Mouse (Mus musculus): ENCODE data around the gene Mucl3. TPM values are rescaled to one million over a fixed set of nuclear protein-coding genes. Genes with fewer than 3 reads are reported as not detected.

Gene Mucl3
- not detected in 2 replicates for polyA plus RNA-seq (2012; ENCODE audit: insufficient read depth, insufficient read length, missing spikeins)

DNA sequence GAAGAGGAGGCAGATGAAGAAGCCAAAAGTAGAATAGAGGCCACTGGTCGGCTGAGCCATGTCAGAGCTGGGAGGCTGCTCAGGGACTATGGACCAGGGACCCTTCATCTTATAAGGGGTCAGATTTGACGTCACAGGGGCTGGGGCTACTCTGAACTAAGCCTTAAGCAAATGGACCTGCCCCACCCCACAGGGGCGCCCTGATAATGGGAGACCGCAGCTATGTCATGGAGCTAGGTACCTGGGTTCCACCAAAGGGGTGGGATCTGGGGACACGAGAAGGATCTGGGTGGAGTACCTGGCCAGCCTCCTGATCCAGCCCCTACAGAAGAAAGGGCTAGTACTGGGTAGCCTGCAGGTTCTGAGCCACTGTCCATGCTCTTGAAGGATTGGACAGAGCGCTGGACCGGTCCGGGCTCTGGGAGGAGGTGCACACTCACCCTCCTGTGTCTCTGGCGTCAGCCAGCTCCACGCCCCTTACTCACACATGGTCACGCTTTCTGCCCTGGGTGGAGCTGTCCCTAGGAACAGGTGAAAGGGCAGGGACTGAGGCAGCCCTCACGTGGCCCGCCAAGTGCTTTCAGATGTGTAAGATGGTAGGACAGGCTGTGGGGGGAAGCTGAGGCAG lies at the start of gene Mucl3:
Gene Mucl3, minus strand, starts transcription at position 87 of the 628 bp plus-strand sequence.
- Histone ChIP-seq H3K27ac (ENCODE audit: insufficient read depth, low read depth, low read length) (no peak within 1 kb of the TSS), H3K4me1 (ENCODE audit: control insufficient read depth, insufficient read depth, low read length) (no peaks in the 10 kb centered on the region), H3K4me3 (ENCODE audit: insufficient read depth, low read length) (no peak within 1 kb of the TSS)
- TF ChIP-seq POLR2A (IDR thresholded peaks at IDR 0.05; ENCODE audit: borderline replicate concordance, low read depth, low read length) (no peak), CTCF (IDR thresholded peaks at IDR 0.05; ENCODE audit: low read depth, low read length) (no peak)

DNA sequence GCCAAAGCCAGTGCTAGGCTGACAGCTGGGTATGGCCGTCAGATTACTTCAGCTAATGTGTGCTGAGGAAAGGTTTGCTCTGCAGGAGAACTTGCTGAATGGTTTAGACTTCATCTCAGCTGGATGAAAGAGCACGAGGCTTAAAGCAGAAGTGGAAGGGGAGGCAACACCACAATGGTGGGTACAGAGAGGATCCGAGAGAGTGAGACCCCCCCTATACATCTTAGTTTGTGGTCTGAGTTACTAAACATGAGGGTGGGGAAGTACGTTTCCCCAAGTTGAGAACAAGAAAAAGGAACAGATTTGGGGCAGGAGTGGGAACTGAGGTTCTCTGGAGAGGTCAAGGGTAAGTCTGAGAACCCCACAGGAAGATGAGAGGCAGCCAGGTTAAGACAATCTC lies 48.9 kb upstream of the Mucl3 start:
- no peak overlapping the region for H3K4me3 ChIP-seq (ENCODE audit: insufficient read depth, low read length)
- no peak for TF ChIP-seq CTCF (IDR thresholded peaks at IDR 0.05; ENCODE audit: low read depth, low read length)
- TF ChIP-seq POLR2A (IDR thresholded peaks at IDR 0.05; ENCODE audit: borderline replicate concordance, low read depth, low read length): no peak
- H3K27ac ChIP-seq (ENCODE audit: insufficient read depth, low read depth, low read length): no peak overlapping the region
- no peaks in the 10 kb centered on the region for H3K4me1 ChIP-seq (ENCODE audit: control insufficient read depth, insufficient read depth, low read length)

DNA sequence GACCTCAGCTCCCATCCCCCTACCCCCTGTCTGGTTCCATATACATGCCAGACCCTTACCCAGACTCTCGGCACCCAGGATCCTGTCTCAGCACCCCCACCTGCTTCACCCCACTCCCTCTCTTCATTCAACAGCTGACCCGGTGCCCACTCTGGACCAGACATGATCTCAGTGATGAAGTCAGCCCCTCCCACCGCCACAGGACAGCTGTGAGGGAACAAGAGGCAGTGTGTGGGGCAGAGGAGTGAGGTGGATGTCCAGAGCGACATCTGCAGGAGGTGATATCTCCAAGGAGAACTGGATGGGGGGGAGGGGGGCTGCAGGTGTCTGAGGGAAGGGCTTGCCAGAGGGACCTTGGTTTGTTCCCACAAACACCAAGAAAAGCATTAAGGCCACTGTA lies 48.3 kb upstream of the Mucl3 start:
- Histone ChIP-seq H3K4me1 (ENCODE audit: control insufficient read depth, insufficient read depth, low read length) (no peaks in the 10 kb centered on the region), H3K27ac (ENCODE audit: insufficient read depth, low read depth, low read length) (no peak overlapping the region), H3K4me3 (ENCODE audit: insufficient read depth, low read length) (no peak overlapping the region)
- TF ChIP-seq POLR2A (IDR thresholded peaks at IDR 0.05; ENCODE audit: borderline replicate concordance, low read depth, low read length) (no peak), CTCF (IDR thresholded peaks at IDR 0.05; ENCODE audit: low read depth, low read length) (no peak)

DNA sequence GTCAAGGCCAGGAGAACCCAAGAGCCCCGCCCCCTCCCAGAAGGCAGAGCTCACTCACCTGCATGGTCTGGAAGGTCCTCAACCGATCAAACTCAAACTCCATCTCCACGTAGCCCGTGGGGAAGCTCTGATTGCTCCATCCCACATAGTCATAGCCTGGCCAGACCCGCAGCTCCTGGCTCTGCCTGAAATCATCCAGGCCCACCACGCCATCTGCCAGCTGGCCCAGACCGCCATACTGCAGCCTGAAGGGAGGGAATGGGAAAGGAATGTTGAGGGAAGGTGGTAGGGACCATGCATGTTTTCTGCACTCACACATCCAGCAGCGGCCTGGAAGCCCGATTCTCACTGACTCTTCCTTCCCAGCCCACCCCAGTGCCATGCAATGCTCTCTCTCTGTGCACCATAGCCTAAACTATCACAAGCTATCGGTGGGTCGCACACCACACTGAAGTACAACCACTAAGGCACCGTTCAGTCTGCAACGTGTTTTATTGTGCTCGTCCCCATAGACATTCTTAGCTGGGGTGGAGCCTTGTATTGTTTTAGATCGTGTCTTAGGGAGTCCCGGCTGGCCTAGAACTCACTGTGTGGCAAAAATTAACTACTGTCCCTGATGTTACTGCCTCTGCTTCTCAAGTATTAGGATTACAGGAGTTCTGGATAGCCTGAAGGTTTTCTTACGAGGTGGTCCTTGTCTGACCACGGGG lies 46.6 kb upstream of the Mucl3 start:
- no peaks in the 10 kb centered on the region for H3K4me1 ChIP-seq (ENCODE audit: control insufficient read depth, insufficient read depth, low read length)
- H3K27ac ChIP-seq (ENCODE audit: insufficient read depth, low read depth, low read length): no peak overlapping the region
- H3K4me3 ChIP-seq (ENCODE audit: insufficient read depth, low read length): no peak overlapping the region
- no peak for TF ChIP-seq POLR2A (IDR thresholded peaks at IDR 0.05; ENCODE audit: borderline replicate concordance, low read depth, low read length)
- TF ChIP-seq CTCF (IDR thresholded peaks at IDR 0.05; ENCODE audit: low read depth, low read length): no peak

DNA sequence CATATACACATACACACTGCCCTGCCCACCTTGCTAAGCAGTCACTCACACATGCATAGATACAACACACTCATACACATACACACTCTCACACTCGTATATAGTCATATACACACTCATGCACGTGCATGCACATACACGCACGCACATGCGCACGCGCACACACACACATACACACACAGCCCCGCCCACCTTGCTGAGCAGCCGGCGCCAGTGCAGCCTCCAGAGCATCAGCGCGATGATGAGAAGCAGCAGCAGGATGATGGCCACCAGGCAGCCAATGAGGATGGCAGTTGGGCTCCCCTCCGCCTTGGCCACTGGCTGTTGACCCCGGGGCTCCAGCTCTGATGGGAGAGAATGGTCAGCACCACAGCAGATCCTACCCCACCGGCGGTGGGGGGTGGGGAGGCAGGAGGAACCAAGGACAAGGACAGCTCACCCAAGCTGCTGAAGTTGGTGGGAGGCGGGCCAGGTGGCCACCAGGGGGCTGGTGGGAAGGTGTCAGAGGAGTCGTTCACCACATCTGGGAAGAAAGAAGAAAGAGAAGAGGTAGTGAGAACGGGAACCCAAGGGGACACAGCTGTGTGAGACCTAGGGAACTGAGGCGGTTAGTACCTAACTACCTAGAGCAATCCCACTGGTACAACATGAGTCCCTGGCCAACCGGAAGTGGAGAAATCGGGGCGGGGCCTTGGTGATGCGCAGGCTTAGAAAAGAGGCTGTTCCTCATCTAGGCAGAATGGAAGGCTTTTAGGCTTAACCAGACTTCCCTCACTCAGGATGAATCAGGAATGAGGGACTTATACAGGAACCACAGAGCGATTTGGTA lies 45.1 kb upstream of the Mucl3 start:
- no peaks in the 10 kb centered on the region for H3K4me1 ChIP-seq (ENCODE audit: control insufficient read depth, insufficient read depth, low read length)
- H3K27ac ChIP-seq (ENCODE audit: insufficient read depth, low read depth, low read length): no peak overlapping the region
- TF ChIP-seq POLR2A (IDR thresholded peaks at IDR 0.05; ENCODE audit: borderline replicate concordance, low read depth, low read length) (no peak), CTCF (IDR thresholded peaks at IDR 0.05; ENCODE audit: low read depth, low read length) (no peak)
- H3K4me3 ChIP-seq (ENCODE audit: insufficient read depth, low read length): no peak overlapping the region

DNA sequence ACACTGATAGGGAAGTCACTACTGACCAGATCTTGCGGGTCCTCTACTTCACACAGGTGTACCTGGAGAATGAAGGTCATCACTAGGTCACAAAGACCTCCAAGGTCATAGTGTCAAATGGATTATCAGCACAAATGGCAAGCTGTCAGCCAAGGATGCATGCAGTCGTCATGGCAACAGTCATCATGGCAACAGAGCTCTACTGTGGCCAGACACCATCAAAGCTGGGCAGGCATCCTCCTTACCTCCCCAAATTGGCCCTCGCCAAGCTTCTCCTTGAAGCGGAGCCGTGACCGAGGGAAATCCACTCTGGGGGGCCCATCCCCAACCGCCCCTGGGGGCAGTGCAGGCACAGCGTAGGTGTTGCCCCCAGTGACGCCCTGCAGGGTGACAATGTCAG lies 41.6 kb upstream of the Mucl3 start:
- H3K4me3 ChIP-seq (ENCODE audit: insufficient read depth, low read length): no peak overlapping the region
- H3K4me1 ChIP-seq (ENCODE audit: control insufficient read depth, insufficient read depth, low read length): no peaks in the 10 kb centered on the region
- H3K27ac ChIP-seq (ENCODE audit: insufficient read depth, low read depth, low read length): no peak overlapping the region
- TF ChIP-seq CTCF (IDR thresholded peaks at IDR 0.05; ENCODE audit: low read depth, low read length) (no peak), POLR2A (IDR thresholded peaks at IDR 0.05; ENCODE audit: borderline replicate concordance, low read depth, low read length) (no peak)

DNA sequence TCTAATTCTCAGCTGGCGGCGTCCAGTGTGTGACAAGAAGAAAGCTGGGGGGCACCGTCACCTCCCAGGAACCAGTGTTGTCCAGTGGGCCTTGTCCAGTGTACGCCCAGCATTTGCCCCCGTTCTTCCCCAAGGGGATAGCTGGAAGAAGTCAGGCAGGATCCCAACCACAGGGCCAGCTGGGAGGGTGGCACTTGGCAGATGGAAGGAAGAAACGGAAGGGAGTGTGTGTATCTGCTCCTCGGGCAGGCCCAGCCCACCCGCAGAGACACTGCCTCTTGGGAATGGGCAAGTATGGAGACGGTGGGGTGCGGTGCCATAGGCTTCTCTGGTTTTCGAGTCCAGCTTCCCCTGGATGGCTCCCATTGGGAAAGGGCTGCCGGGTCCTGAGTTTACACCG lies 38.5 kb upstream of the Mucl3 start:
- no peak overlapping the region for H3K27ac ChIP-seq (ENCODE audit: insufficient read depth, low read depth, low read length)

DNA sequence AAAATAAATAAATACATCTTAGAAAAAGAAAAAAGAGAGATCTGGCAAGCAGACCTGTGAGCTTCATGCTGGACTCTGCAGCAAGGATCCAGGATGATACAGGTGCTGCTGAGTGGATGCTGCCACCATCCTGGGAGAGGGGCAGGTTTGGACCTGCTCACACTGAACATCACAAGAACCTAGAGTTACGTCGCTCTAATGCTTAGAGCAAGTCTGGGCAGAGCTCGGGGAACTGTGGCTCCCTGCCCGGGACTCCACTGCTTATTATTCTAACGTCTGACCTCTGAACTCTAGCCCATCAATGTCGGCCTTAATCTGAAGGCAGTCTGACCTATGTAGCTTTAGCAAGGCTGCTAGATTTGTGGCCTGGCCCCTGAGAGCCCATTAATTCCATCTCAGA lies 37.1 kb upstream of the Mucl3 start:
- no peak overlapping the region for H3K4me3 ChIP-seq (ENCODE audit: insufficient read depth, low read length)
- no peak overlapping the region for H3K27ac ChIP-seq (ENCODE audit: insufficient read depth, low read depth, low read length)
- TF ChIP-seq POLR2A (IDR thresholded peaks at IDR 0.05; ENCODE audit: borderline replicate concordance, low read depth, low read length): no peak
- no peak for TF ChIP-seq CTCF (IDR thresholded peaks at IDR 0.05; ENCODE audit: low read depth, low read length)
- no peaks in the 10 kb centered on the region for H3K4me1 ChIP-seq (ENCODE audit: control insufficient read depth, insufficient read depth, low read length)

More for the DNA sequence above, 38.5 kb upstream of the Mucl3 start:
- H3K4me3 ChIP-seq (ENCODE audit: insufficient read depth, low read length): no peak overlapping the region
- H3K4me1 ChIP-seq (ENCODE audit: control insufficient read depth, insufficient read depth, low read length): no peaks in the 10 kb centered on the region
- TF ChIP-seq POLR2A (IDR thresholded peaks at IDR 0.05; ENCODE audit: borderline replicate concordance, low read depth, low read length) (no peak), CTCF (IDR thresholded peaks at IDR 0.05; ENCODE audit: low read depth, low read length) (no peak)

DNA sequence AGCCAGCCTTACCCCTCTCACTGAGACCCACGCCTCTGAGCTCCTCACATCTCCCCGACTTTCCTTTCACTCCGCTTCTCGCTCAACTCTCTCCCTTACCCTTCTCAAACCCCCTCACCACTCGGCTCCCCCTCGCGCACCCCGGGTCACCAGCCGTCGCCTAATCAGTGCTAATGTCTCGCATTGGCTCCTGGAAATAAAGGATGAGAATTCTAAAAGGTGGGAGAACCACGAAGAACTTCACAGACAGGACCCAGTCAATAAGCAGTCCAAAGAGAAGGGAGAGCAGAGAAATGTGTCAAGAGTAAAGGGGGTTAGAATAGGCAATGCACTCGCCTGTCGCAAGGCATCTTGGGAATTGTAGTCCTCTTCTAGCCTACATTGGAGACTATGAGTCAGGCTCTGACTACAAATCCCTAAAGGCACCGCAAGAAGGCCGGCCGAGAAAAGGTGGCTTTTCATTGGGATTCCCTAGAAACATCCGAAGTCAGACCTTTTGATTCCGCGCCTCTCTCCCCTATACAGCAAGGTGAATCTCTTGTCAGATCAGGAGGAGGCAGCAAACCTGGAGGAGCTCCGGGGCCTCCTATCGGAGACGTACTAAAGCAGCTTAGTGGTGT lies 30.0 kb upstream of the Mucl3 start, which contains the start of gene Gtf2h4:
Gene Gtf2h4, minus strand, starts transcription at position 324 of the 620 bp plus-strand sequence.
- peak within 1 kb of the TSS; percentile 87 for H3K4me3 ChIP-seq (ENCODE audit: insufficient read depth, low read length)
- no peak within 1 kb of the TSS for H3K27ac ChIP-seq (ENCODE audit: insufficient read depth, low read depth, low read length)
- TF ChIP-seq CTCF (IDR thresholded peaks at IDR 0.05; ENCODE audit: low read depth, low read length) (no peak), POLR2A (IDR thresholded peaks at IDR 0.05; ENCODE audit: borderline replicate concordance, low read depth, low read length) (no peak)
- peaks cover 4% of the 10 kb centered on the region; the same call in 1 of the 2 replicates for H3K4me1 ChIP-seq (ENCODE audit: control insufficient read depth, insufficient read depth, low read length)
